Comparison of ENCODE assay signal across 8 mouse cellular contexts in genomic region chr5:93005815-93006341, GRCm38 (mm10). TPM values are rescaled to one million over a fixed set of nuclear protein-coding genes. Genes with fewer than 3 reads are reported as not detected.
DNase-seq lines count a peak whose midpoint lies in the region; ATAC-seq lines count a peak whose summit lies in the region.

No protein-coding gene starts in this region.

- peak overlapping the region; percentile 52 for H3K4me2 ChIP-seq in embryonic facial prominence, embryonic 14.5 days (ENCODE audit: low read depth, low read length)
- peak overlapping the region; percentile 39 for H3K4me2 ChIP-seq in hindbrain, embryonic 12.5 days (replicated peaks)
- H3K4me2 ChIP-seq in liver, embryonic 12.5 days, result peak overlapping the region; percentile 57

- H3K27ac ChIP-seq in embryonic facial prominence, embryonic 14.5 days (replicated peaks; ENCODE audit: low read depth, low read length), result peak overlapping the region; percentile 45
- peak overlapping the region; percentile 44; the same call in 1 of the 2 replicates for H3K27ac ChIP-seq in hindbrain, embryonic 12.5 days
- peak overlapping the region; percentile 72; the same call in 1 of the 2 replicates for H3K27ac ChIP-seq in liver, embryonic 12.5 days

- WGBS in embryonic facial prominence, embryonic 14.5 days, result 31% methylated on average over 14 of the region's 14 CpGs
- WGBS in hindbrain, embryonic 12.5 days, result 39% methylated on average over 14 of the region's 14 CpGs
- WGBS in liver, embryonic 12.5 days (ENCODE audit: insufficient replicate concordance), result 17% methylated on average over 14 of the region's 14 CpGs

- no peaks in the 10 kb centered on the region for H3K36me3 ChIP-seq in embryonic facial prominence, embryonic 14.5 days (ENCODE audit: control insufficient read depth, insufficient read depth, low read length)
- no peaks in the 10 kb centered on the region for H3K36me3 ChIP-seq in hindbrain, embryonic 12.5 days
- H3K36me3 ChIP-seq in liver, embryonic 12.5 days, result no peaks in the 10 kb centered on the region

- no peaks in the 10 kb centered on the region for H3K27me3 ChIP-seq in embryonic facial prominence, embryonic 14.5 days (replicated peaks; ENCODE audit: control insufficient read depth, insufficient read depth, low read length)
- no peaks in the 10 kb centered on the region for H3K27me3 ChIP-seq in hindbrain, embryonic 12.5 days
- H3K27me3 ChIP-seq in liver, embryonic 12.5 days (replicated peaks), result peaks cover 26% of the 10 kb centered on the region

- peaks cover 12% of the 10 kb centered on the region for H3K4me1 ChIP-seq in embryonic facial prominence, embryonic 14.5 days (ENCODE audit: control insufficient read depth, insufficient read depth, low read length)
- peaks cover 3% of the 10 kb centered on the region for H3K4me1 ChIP-seq in hindbrain, embryonic 12.5 days
- peaks cover 13% of the 10 kb centered on the region; the same call in 1 of the 2 replicates for H3K4me1 ChIP-seq in liver, embryonic 12.5 days

- ATAC-seq in embryonic facial prominence, embryonic 14.5 days (ENCODE audit: low read depth), result 0 out of 2 replicates have a peak, but pooled peaks have one; percentile 22
- peak; percentile 63 for ATAC-seq in hindbrain, embryonic 12.5 days (ENCODE audit: low FRiP score)
- peak; percentile 56; the same call in 1 of the 2 replicates for ATAC-seq in liver, embryonic 12.5 days

- H3K4me3 ChIP-seq in embryonic facial prominence, embryonic 14.5 days (ENCODE audit: low read depth, low read length), result peak overlapping the region; percentile 17; the same call in 1 of the 2 replicates
- peak overlapping the region; percentile 2; the same call in 1 of the 2 replicates for H3K4me3 ChIP-seq in hindbrain, embryonic 12.5 days
- H3K4me3 ChIP-seq in liver, embryonic 12.5 days, result peak overlapping the region; percentile 33

- peak overlapping the region; percentile 41; the same call in 1 of the 2 replicates for H3K9ac ChIP-seq in embryonic facial prominence, embryonic 14.5 days (ENCODE audit: low read depth, low read length)
- H3K9ac ChIP-seq in hindbrain, embryonic 12.5 days, result no peak overlapping the region
- H3K9ac ChIP-seq in liver, embryonic 12.5 days, result peak overlapping the region; percentile 10; the same call in 1 of the 2 replicates

- H3K9me3 ChIP-seq in embryonic facial prominence, embryonic 14.5 days (ENCODE audit: control insufficient read depth, low read length), result no peaks in the 10 kb centered on the region
- no peaks in the 10 kb centered on the region for H3K9me3 ChIP-seq in hindbrain, embryonic 12.5 days (replicated peaks)
- H3K9me3 ChIP-seq in liver, embryonic 12.5 days (replicated peaks), result no peaks in the 10 kb centered on the region

- DNase-seq in right cerebral cortex, adult 18-20 months, result peak; percentile 62
- DNase-seq in right cerebral cortex, postnatal 4 days, result no peak
- no peak for DNase-seq in embryonic facial prominence, embryonic 14.5 days (ENCODE audit: low spot score)
- DNase-seq in right cerebral cortex, adult 2 months (ENCODE audit: low spot score in 2 of 2), result peak; percentile 48 to 58
- no peak for DNase-seq in spleen, postnatal 36 days (ENCODE audit: low spot score in 2 of 2)
- DNase-seq in cerebellum, adult 8-10 months, result no peak

RNA-seq across cellular contexts. Expression of gene Sowahb, which starts 38.9 kb away (rescaled TPM):
- polyA plus RNA-seq in embryonic facial prominence, embryonic 14.5 days (2014; fragmentation: Nextera tagmentation; extraction: Ambion mirVana), result 0.50 and 0.76 TPM in 2 replicates
- 0.14 and 0.31 TPM in 2 replicates for polyA plus RNA-seq in hindbrain, embryonic 12.5 days (2016; fragmentation: Nextera tagmentation; extraction: Ambion mirVana)
- 0.36 and 0.50 TPM in 2 replicates for polyA plus RNA-seq in liver, embryonic 12.5 days (2016; fragmentation: Nextera tagmentation; extraction: Ambion mirVana)

Comparison
In these comparisons a context has a peak if more than half of its experiments do, and no peak if none do; other contexts are left out.
1. DNase-seq: peak in right cerebral cortex, adult 18-20 months (single experiment) and right cerebral cortex, adult 2 months (2 of 2); none in right cerebral cortex, postnatal 4 days (single experiment), embryonic facial prominence, embryonic 14.5 days (single experiment), spleen, postnatal 36 days (0 of 2) and cerebellum, adult 8-10 months (single experiment).
2. Peak in every context shown above with its lines, with median percentiles within 50 percentile points of each other: ATAC-seq, H3K27ac ChIP-seq, H3K4me2 ChIP-seq and H3K4me3 ChIP-seq.